Mouse (Mus musculus) heart, adult 2 months (tissue): ENCODE measurements at regions not wholly inside any gene's neighbourhood (a gene's known extent, or its start where the extent isn't known, plus 50 kb on each side); places are given as distances from the start of the nearest gene placed in this dataset.

ENCODE experiments used
- DNase-seq, 2 experiments: peaks; one replicate each; pipeline ENCODE4 v3.0.0; 2021
- H3K27ac ChIP-seq: fragments of 200-600 bp; 2 replicates; pipeline ENCODE4 v1.8.1; 2022
- H3K27me3 ChIP-seq: fragments of 200-500 bp; 2 replicates; pipeline ENCODE4 v1.6.1; 2012; ENCODE audit warnings: mild to moderate bottlenecking, low read length, inconsistent platforms, mixed read lengths; ENCODE audit not compliant: control insufficient read depth, insufficient read depth
- H3K36me3 ChIP-seq: fragments of 200-500 bp; 2 replicates; pipeline ENCODE4 v1.6.1; 2012; ENCODE audit warnings: low read length, inconsistent platforms; ENCODE audit not compliant: control insufficient read depth, insufficient read depth
- H3K4me1 ChIP-seq: fragments of 200-500 bp; 2 replicates; pipeline ENCODE4 v1.6.1; 2011; ENCODE audit warnings: low read length; ENCODE audit not compliant: control insufficient read depth, insufficient read depth
- H3K4me3 ChIP-seq: fragments of 200-600 bp; 2 replicates; pipeline ENCODE4 v1.8.1; 2022
- H3K79me2 ChIP-seq: fragments of 200-500 bp; replicated peaks from 2 replicates; pipeline ENCODE4 v1.6.1; 2012; ENCODE audit warnings: mild to moderate bottlenecking, inconsistent platforms, low read length, moderate library complexity, mixed read lengths; ENCODE audit not compliant: control insufficient read depth, insufficient read depth
- H3K9ac ChIP-seq: fragments of 200-500 bp; 2 replicates; pipeline ENCODE4 v1.6.1; 2012; ENCODE audit warnings: low read depth, mild to moderate bottlenecking, control low read depth, inconsistent platforms, low read length, mixed read lengths
- CTCF ChIP-seq: fragments of 200-600 bp; IDR thresholded peaks from 2 replicates; pipeline ENCODE4 v1.8.1; 2022; ENCODE audit warnings: antibody characterized with exemption, mild to moderate bottlenecking, moderate library complexity
- EP300 ChIP-seq: fragments of 200-500 bp; IDR thresholded peaks from 2 replicates; pipeline ENCODE4 v1.6.1; 2011; ENCODE audit warnings: low read depth, low read length, control low read depth; ENCODE audit not compliant: insufficient read depth
- POLR2A ChIP-seq: fragments of 200-500 bp; IDR thresholded peaks from 2 replicates; pipeline ENCODE4 v1.6.1; 2011; ENCODE audit warnings: mild to moderate bottlenecking, low read depth, low read length, control low read depth; ENCODE audit not compliant: insufficient read depth
- WGBS: fragments of 180-500 bp; shearing (Covaris S2); methylation state at CpG from one replicate; pipeline ENCODE4 v1.1.7; 2018; 5-methylcytosine and 5-hydroxymethylcytosine counted together
- intact Hi-C: fragments of 180-260 bp; cut with DNase I; formaldehyde crosslinking; loops from one replicate; pipeline ENCODE4 v1.15.1; 2025

DNA sequence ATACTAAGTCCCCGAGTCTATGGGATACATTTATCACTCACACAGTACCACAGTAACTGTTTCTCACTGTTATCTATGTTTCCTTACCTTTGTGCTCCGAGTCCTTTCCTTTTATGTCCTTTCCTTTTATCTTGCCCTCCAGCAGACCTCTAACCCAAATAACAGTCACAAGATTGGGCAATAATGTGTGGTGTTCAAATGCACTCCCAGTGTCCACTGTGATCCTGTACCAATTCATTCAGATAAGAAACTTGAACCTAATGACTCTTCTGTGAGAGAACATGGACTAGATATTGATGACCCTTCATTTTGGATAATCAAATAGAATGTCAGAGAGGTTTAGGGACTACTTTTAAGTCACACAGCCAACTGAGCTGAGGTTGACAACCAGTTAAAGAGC lies 541.2 kb downstream of the Ebf1 start:
- H3K27me3 ChIP-seq: no peaks in the 10 kb centered on the region
- H3K27ac ChIP-seq: no peak overlapping the region
- H3K9ac ChIP-seq: no peak overlapping the region
- 28% methylated on average over 2 of the region's 2 CpGs for WGBS
- no peaks in the 10 kb centered on the region for H3K79me2 ChIP-seq
- TF ChIP-seq EP300 (no peak), CTCF (no peak), POLR2A (no peak)
- H3K4me1 ChIP-seq: no peaks in the 10 kb centered on the region
- H3K4me3 ChIP-seq: no peak overlapping the region
- H3K36me3 ChIP-seq: no peaks in the 10 kb centered on the region
- DNase-seq: no peak
- intact Hi-C loops: no loop called here

DNA sequence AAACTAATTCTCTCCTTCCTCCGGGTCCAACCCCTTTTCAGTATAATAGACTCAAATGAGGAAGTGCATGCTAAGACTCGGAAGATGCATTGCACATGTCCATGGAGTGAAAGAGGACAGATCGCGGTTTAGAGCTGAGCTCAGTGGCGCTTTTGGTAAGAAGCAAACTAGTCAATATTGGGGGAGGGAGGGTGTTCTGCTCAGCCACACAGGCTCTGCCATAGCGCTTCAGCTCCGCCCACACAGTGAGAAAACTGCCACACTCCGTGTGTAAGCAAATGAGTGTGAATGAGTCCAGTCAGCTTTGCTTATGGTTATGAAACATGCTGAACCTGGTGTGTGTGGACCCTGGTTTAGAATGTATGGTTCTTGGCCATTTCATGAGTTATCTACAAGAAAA lies 543.8 kb downstream of the Ebf1 start:
- H3K4me3 ChIP-seq: no peak overlapping the region
- WGBS: 81% methylated on average over 8 of the region's 8 CpGs
- no peak overlapping the region for H3K27ac ChIP-seq
- no peak for TF ChIP-seq POLR2A
- TF ChIP-seq EP300: no peak
- no peak for TF ChIP-seq CTCF
- no peaks in the 10 kb centered on the region for H3K27me3 ChIP-seq
- H3K79me2 ChIP-seq: no peaks in the 10 kb centered on the region
- no peak overlapping the region for H3K9ac ChIP-seq
- no peak for DNase-seq
- no peaks in the 10 kb centered on the region for H3K4me1 ChIP-seq
- no peaks in the 10 kb centered on the region for H3K36me3 ChIP-seq
- intact Hi-C loops: no loop called here

DNA sequence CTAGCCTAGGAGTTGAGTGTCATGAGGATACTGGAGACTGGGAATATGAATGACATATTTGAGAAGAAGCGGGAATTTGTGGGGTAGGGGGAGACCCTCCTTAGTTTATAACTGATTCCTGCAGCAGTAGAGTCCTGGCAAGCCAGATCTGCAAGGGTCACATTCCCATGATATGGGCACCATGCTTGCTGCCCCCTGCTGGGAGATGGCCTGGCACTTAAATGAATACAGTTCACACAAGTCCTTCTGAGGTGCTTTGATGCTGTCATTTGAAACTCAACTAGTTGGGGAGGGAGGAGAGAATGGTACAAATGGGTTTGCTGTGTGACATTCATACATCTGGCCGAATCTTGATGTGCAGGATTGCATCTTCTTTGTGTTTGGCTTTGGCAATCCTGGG lies 556.4 kb downstream of the Ebf1 start:
- H3K36me3 ChIP-seq: no peaks in the 10 kb centered on the region
- WGBS: 84% methylated on average over 2 of the region's 2 CpGs
- no peak overlapping the region for H3K27ac ChIP-seq
- no peak overlapping the region for H3K9ac ChIP-seq
- H3K27me3 ChIP-seq: no peaks in the 10 kb centered on the region
- H3K4me3 ChIP-seq: no peak overlapping the region
- TF ChIP-seq POLR2A (no peak), CTCF (0 out of 2 replicates have a peak, but pooled peaks have one; percentile 7)
- peaks cover 2% of the 10 kb centered on the region for H3K4me1 ChIP-seq
- intact Hi-C loops: no loop called here
- H3K79me2 ChIP-seq: no peaks in the 10 kb centered on the region
- no peak for DNase-seq

DNA sequence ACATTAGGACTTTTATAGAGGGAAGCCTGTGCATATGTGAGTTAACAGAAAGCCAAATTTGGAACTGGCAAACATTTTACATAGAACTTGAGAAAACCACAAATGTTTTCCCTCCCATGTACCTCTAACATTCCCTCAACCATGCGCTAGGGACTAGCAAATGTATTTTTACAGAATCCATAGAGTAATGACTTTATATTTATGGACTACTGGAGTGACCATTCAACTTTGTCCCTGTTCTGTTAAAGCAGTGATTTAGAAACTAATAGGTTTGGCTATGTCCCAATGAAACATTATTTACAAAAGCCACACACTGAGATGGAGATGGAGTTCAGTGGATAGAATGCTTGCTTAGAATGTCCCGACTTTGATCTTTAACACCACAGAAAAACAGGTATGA lies 557.0 kb downstream of the Ebf1 start:
- WGBS: 80% methylated on average over 2 of the region's 2 CpGs

DNA sequence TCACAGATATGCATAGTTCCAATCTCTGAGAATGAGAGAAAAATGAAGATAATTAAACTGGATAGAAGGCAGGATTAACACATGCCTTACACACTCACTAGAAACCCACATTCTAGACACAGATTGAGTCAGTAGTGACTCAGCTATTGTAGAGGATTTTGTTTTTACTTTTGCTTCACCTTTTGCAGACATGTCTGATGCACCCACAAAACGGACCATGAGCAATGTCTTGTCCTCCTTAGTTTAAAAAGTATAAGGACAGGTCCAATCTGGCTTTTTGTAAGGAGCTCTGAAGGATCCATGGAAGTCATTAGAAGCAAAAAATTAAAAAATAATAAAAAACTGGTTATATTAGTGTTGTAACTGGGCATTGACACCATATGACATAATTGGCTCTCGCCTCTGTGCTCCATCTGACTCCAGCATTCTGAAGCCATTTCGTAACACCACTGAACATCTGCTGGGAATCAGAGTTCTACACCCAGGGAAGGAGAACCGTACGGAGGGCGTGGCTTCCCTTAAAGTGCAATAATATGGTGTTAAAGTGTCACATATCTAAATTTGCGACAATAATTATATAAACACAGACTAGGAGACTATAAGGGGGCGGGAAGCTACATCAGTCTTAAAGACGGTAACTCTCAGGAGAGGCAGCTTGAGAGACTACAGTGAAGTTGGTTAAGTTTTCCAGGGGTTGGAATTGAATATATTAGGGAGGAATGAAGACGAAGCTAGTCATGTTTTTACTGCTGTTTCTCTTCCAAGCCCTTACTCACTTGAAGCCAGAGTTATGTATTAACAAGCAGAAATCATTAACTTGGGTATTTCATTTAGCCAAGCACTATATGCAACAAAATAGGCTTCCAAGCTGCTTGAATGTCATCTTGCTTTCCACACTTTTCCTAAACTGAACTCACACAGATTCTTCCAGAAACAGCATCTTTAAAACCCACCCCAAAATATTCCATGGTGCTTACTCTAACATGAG lies 558.0 kb downstream of the Ebf1 start:
- no peak for TF ChIP-seq EP300
- no peak for TF ChIP-seq POLR2A
- TF ChIP-seq CTCF: no peak
- H3K27ac ChIP-seq: no peak overlapping the region; the same call in 1 of the 2 replicates
- H3K4me3 ChIP-seq: no peak overlapping the region
- no peaks in the 10 kb centered on the region for H3K36me3 ChIP-seq
- no peak overlapping the region for H3K9ac ChIP-seq
- 69% methylated on average over 10 of the region's 10 CpGs for WGBS
- H3K27me3 ChIP-seq: no peaks in the 10 kb centered on the region
- peaks cover 2% of the 10 kb centered on the region for H3K4me1 ChIP-seq
- H3K79me2 ChIP-seq: no peaks in the 10 kb centered on the region
- intact Hi-C loops: no loop called here
- DNase-seq: peak; percentile 35 to 55

More for the DNA sequence above, 557.0 kb downstream of the Ebf1 start:
- no peak overlapping the region for H3K9ac ChIP-seq
- H3K79me2 ChIP-seq: no peaks in the 10 kb centered on the region
- intact Hi-C loops: no loop called here
- H3K27ac ChIP-seq: no peak overlapping the region
- H3K4me3 ChIP-seq: no peak overlapping the region
- no peaks in the 10 kb centered on the region for H3K36me3 ChIP-seq
- no peak for DNase-seq
- peaks cover 2% of the 10 kb centered on the region for H3K4me1 ChIP-seq
- TF ChIP-seq EP300: no peak
- TF ChIP-seq CTCF: no peak
- TF ChIP-seq POLR2A: no peak
- no peaks in the 10 kb centered on the region for H3K27me3 ChIP-seq

DNA sequence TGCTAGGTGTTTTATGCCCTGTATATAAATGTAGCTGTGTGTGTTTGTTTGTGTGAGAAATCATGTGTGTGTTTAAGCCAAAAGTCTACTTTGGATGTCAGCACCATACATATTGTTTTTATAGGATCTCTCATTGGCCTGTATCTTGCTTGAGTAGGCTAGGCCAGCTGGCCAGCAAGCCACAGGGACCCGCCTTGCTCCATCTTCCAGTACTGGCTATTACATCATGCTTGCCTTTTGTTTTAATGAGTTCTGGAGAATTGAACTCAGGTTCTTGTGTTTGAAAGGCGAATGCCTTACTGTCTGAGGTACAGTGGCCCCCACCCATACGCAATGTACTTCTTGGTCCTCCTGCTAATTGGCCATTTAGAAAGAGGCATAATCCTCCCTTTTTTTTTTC lies 559.9 kb downstream of the Ebf1 start:
- no peak for DNase-seq
- H3K4me1 ChIP-seq: peaks cover 2% of the 10 kb centered on the region
- intact Hi-C loops: no loop called here
- no peaks in the 10 kb centered on the region for H3K36me3 ChIP-seq
- no peaks in the 10 kb centered on the region for H3K79me2 ChIP-seq
- TF ChIP-seq CTCF (no peak), POLR2A (no peak), EP300 (no peak)
- H3K4me3 ChIP-seq: no peak overlapping the region
- H3K27ac ChIP-seq: no peak overlapping the region
- WGBS: 79% methylated on average over 3 of the region's 3 CpGs
- H3K27me3 ChIP-seq: no peaks in the 10 kb centered on the region
- no peak overlapping the region for H3K9ac ChIP-seq
